Comparison of ENCODE assay signal across 8 mouse cellular contexts in genomic region chr3:89392871-89393311, GRCm38 (mm10). TPM values are rescaled to one million over a fixed set of nuclear protein-coding genes. Genes with fewer than 3 reads are reported as not detected.
DNase-seq lines count a peak whose midpoint lies in the region; ATAC-seq and TF ChIP-seq lines count a peak whose summit lies in the region.

No protein-coding gene starts in this region.

- H3K27me3 ChIP-seq in forebrain, embryonic 16.5 days (replicated peaks; ENCODE audit: control insufficient read depth, insufficient read depth, low read length) = peaks cover 13% of the 10 kb centered on the region
- no peaks in the 10 kb centered on the region for H3K27me3 ChIP-seq in lung, embryonic 16.5 days (ENCODE audit: control insufficient read depth, insufficient read depth, low read depth, low read length)
- H3K27me3 ChIP-seq in stomach, embryonic 15.5 days (replicated peaks) = no peaks in the 10 kb centered on the region

- ATAC-seq in forebrain, embryonic 16.5 days = no peak
- ATAC-seq in lung, embryonic 16.5 days (ENCODE audit: low read depth) = no peak
- no peak for ATAC-seq in stomach, embryonic 15.5 days (ENCODE audit: insufficient read depth, low FRiP score, low read depth)

- peak overlapping the region; percentile 92 for H3K27ac ChIP-seq in layer of hippocampus, adult 2 months
- peak overlapping the region; percentile 72 for H3K27ac ChIP-seq in bone marrow macrophage, adult 2 months (ENCODE audit: insufficient read depth, low read depth, low read length)
- H3K27ac ChIP-seq in forebrain, embryonic 16.5 days (ENCODE audit: low read length) = no peak overlapping the region
- peak overlapping the region; percentile 89 for H3K27ac ChIP-seq in lung, embryonic 16.5 days (ENCODE audit: low read length)
- peak overlapping the region; percentile 98 for H3K27ac ChIP-seq in stomach, embryonic 15.5 days

- H3K4me1 ChIP-seq in bone marrow macrophage, adult 2 months (ENCODE audit: control insufficient read depth, insufficient read depth, low read length) = peaks cover 27% of the 10 kb centered on the region
- peaks cover 61% of the 10 kb centered on the region for H3K4me1 ChIP-seq in forebrain, embryonic 16.5 days (replicated peaks; ENCODE audit: control insufficient read depth, insufficient read depth, low read length)
- H3K4me1 ChIP-seq in lung, embryonic 16.5 days (replicated peaks; ENCODE audit: control insufficient read depth, insufficient read depth, low read length) = peaks cover 34% of the 10 kb centered on the region
- peaks cover 45% of the 10 kb centered on the region for H3K4me1 ChIP-seq in stomach, embryonic 15.5 days

- H3K9me3 ChIP-seq in forebrain, embryonic 16.5 days (ENCODE audit: control insufficient read depth, low read length) = no peaks in the 10 kb centered on the region
- H3K9me3 ChIP-seq in lung, embryonic 16.5 days (ENCODE audit: control insufficient read depth, low read length) = no peaks in the 10 kb centered on the region
- no peaks in the 10 kb centered on the region for H3K9me3 ChIP-seq in stomach, embryonic 15.5 days

- TF ChIP-seq CTCF in layer of hippocampus, adult 2 months (conservative IDR thresholded peaks at IDR 0.05) = no peak
- TF ChIP-seq CTCF in bone marrow macrophage, adult 2 months (IDR thresholded peaks at IDR 0.05; ENCODE audit: low read depth, low read length) = no peak

- H3K4me3 ChIP-seq in layer of hippocampus, adult 2 months = peak overlapping the region; percentile 66
- peak overlapping the region; percentile 98 for H3K4me3 ChIP-seq in bone marrow macrophage, adult 2 months (ENCODE audit: insufficient read depth, low read length)
- H3K4me3 ChIP-seq in forebrain, embryonic 16.5 days (replicated peaks; ENCODE audit: low read length) = peak overlapping the region; percentile 40
- peak overlapping the region; percentile 73 for H3K4me3 ChIP-seq in lung, embryonic 16.5 days (ENCODE audit: low read length)
- H3K4me3 ChIP-seq in stomach, embryonic 15.5 days (replicated peaks) = peak overlapping the region; percentile 64

- peak overlapping the region; percentile 44; the same call in 1 of the 2 replicates for H3K9ac ChIP-seq in forebrain, embryonic 16.5 days (replicated peaks; ENCODE audit: low read depth, low read length)
- peak overlapping the region; percentile 76 for H3K9ac ChIP-seq in lung, embryonic 16.5 days (ENCODE audit: low read length)
- peak overlapping the region; percentile 48; the same call in 1 of the 2 replicates for H3K9ac ChIP-seq in stomach, embryonic 15.5 days

- under 1% methylated on average over 16 of the region's 24 CpGs for WGBS in forebrain, embryonic 16.5 days
- WGBS in lung, embryonic 16.5 days = under 1% methylated on average over 14 of the region's 24 CpGs
- WGBS in stomach, embryonic 15.5 days = 0% methylated on average over 23 of the region's 24 CpGs

- DNase-seq in layer of hippocampus, adult 2 months (ENCODE audit: low spot score in 2 of 2) = no peak
- DNase-seq in layer of hippocampus, adult 18-20 months (ENCODE audit: low spot score in 2 of 2) = no peak
- peak; percentile 61 for DNase-seq in kidney, adult 18-20 months
- no peak for DNase-seq in layer of hippocampus, adult 9-11 months

- TF ChIP-seq POLR2A in bone marrow macrophage, adult 2 months (IDR thresholded peaks at IDR 0.05; ENCODE audit: borderline replicate concordance, low read depth, low read length) = no peak

- no peaks in the 10 kb centered on the region for H3K36me3 ChIP-seq in forebrain, embryonic 16.5 days (ENCODE audit: control insufficient read depth, insufficient read depth)
- no peaks in the 10 kb centered on the region for H3K36me3 ChIP-seq in lung, embryonic 16.5 days (ENCODE audit: control insufficient read depth, insufficient read depth, low read length)
- no peaks in the 10 kb centered on the region for H3K36me3 ChIP-seq in stomach, embryonic 15.5 days

- H3K4me2 ChIP-seq in forebrain, embryonic 16.5 days (ENCODE audit: low read length) = peak overlapping the region; percentile 71
- H3K4me2 ChIP-seq in lung, embryonic 16.5 days (ENCODE audit: low read depth, low read length) = peak overlapping the region; percentile 98
- peak overlapping the region; percentile 95 for H3K4me2 ChIP-seq in stomach, embryonic 15.5 days

RNA-seq across cellular contexts. Expression of gene Zbtb7b, which starts 1.7 kb away (rescaled TPM):
- 10 to 100 TPM; 11.3 to 13.4 TPM for total RNA-seq in layer of hippocampus, adult 2 months (2021)
- total RNA-seq in layer of hippocampus, adult 18-20 months (2021) = 10 to 100 TPM; 12.1 to 16.8 TPM
- 66.0 and 75.2 TPM in 2 replicates for polyA plus RNA-seq in bone marrow macrophage, adult 2 months (2012; ENCODE audit: insufficient read depth, insufficient read length, missing spikeins)
- polyA plus RNA-seq in forebrain, embryonic 16.5 days (2015; fragmentation: Nextera tagmentation; extraction: Ambion mirVana) = 0.51 and 0.77 TPM in 2 replicates
- polyA plus RNA-seq in lung, embryonic 16.5 days (2015; fragmentation: Nextera tagmentation; extraction: Ambion mirVana) = 4.8 and 5.9 TPM in 2 replicates
- polyA plus RNA-seq in stomach, embryonic 15.5 days (2015; fragmentation: Nextera tagmentation; extraction: Ambion mirVana) = 7.8 and 7.9 TPM in 2 replicates

RNA-seq across cellular contexts. Expression of gene Lenep, which starts 9.7 kb away (rescaled TPM):
- 1 to 10 TPM; 5.8 to 7.1 TPM for total RNA-seq in layer of hippocampus, adult 2 months (2021)
- total RNA-seq in layer of hippocampus, adult 18-20 months (2021) = 1 to 10 TPM; 2.5 to 4.4 TPM
- polyA plus RNA-seq in bone marrow macrophage, adult 2 months (2012; ENCODE audit: insufficient read depth, insufficient read length, missing spikeins) = not detected in 2 replicates
- 0.77 TPM in 1 of 2 replicates, not detected in the other for polyA plus RNA-seq in forebrain, embryonic 16.5 days (2015; fragmentation: Nextera tagmentation; extraction: Ambion mirVana)
- 0.21 TPM in 1 of 2 replicates, not detected in the other for polyA plus RNA-seq in lung, embryonic 16.5 days (2015; fragmentation: Nextera tagmentation; extraction: Ambion mirVana)
- polyA plus RNA-seq in stomach, embryonic 15.5 days (2015; fragmentation: Nextera tagmentation; extraction: Ambion mirVana) = not detected in 2 replicates

RNA-seq across cellular contexts. Expression of gene Flad1, which starts 18.8 kb away (rescaled TPM):
- total RNA-seq in layer of hippocampus, adult 2 months (2021) = 10 to 100 TPM; 37.2 to 39.8 TPM
- 10 to 100 TPM; 39.8 to 39.9 TPM for total RNA-seq in layer of hippocampus, adult 18-20 months (2021)
- polyA plus RNA-seq in bone marrow macrophage, adult 2 months (2012; ENCODE audit: insufficient read depth, insufficient read length, missing spikeins) = 17.7 and 20.5 TPM in 2 replicates
- 43.6 and 46.7 TPM in 2 replicates for polyA plus RNA-seq in forebrain, embryonic 16.5 days (2015; fragmentation: Nextera tagmentation; extraction: Ambion mirVana)
- 24.0 and 26.9 TPM in 2 replicates for polyA plus RNA-seq in lung, embryonic 16.5 days (2015; fragmentation: Nextera tagmentation; extraction: Ambion mirVana)
- polyA plus RNA-seq in stomach, embryonic 15.5 days (2015; fragmentation: Nextera tagmentation; extraction: Ambion mirVana) = 23.6 and 29.4 TPM in 2 replicates

RNA-seq across cellular contexts. Expression of gene Cks1b, which starts 25.3 kb away (rescaled TPM):
- total RNA-seq in layer of hippocampus, adult 2 months (2021) = 1 to 10 TPM; 1.4 to 2.7 TPM
- total RNA-seq in layer of hippocampus, adult 18-20 months (2021) = 1 to 10 TPM; 2.3 to 2.4 TPM
- 46.6 and 55.2 TPM in 2 replicates for polyA plus RNA-seq in bone marrow macrophage, adult 2 months (2012; ENCODE audit: insufficient read depth, insufficient read length, missing spikeins)
- polyA plus RNA-seq in forebrain, embryonic 16.5 days (2015; fragmentation: Nextera tagmentation; extraction: Ambion mirVana) = 139 and 156 TPM in 2 replicates
- polyA plus RNA-seq in lung, embryonic 16.5 days (2015; fragmentation: Nextera tagmentation; extraction: Ambion mirVana) = 490 and 518 TPM in 2 replicates
- 409 and 450 TPM in 2 replicates for polyA plus RNA-seq in stomach, embryonic 15.5 days (2015; fragmentation: Nextera tagmentation; extraction: Ambion mirVana)

RNA-seq across cellular contexts. Expression of gene Shc1, which starts 25.4 kb away (rescaled TPM):
- total RNA-seq in layer of hippocampus, adult 2 months (2021) = 10 to 100 TPM; 12.2 to 14.3 TPM
- 10 to 100 TPM; 11.5 to 12.8 TPM for total RNA-seq in layer of hippocampus, adult 18-20 months (2021)
- polyA plus RNA-seq in bone marrow macrophage, adult 2 months (2012; ENCODE audit: insufficient read depth, insufficient read length, missing spikeins) = 56.0 and 56.8 TPM in 2 replicates
- 14.4 and 17.2 TPM in 2 replicates for polyA plus RNA-seq in forebrain, embryonic 16.5 days (2015; fragmentation: Nextera tagmentation; extraction: Ambion mirVana)
- 110 and 114 TPM in 2 replicates for polyA plus RNA-seq in lung, embryonic 16.5 days (2015; fragmentation: Nextera tagmentation; extraction: Ambion mirVana)
- 84.6 and 103 TPM in 2 replicates for polyA plus RNA-seq in stomach, embryonic 15.5 days (2015; fragmentation: Nextera tagmentation; extraction: Ambion mirVana)

Comparison
In these comparisons a context has a peak if more than half of its experiments do, and no peak if none do; other contexts are left out.
1. H3K4me3 ChIP-seq: peak in every context shown above with its lines; median percentile 98 in bone marrow macrophage, adult 2 months; 73 in lung, embryonic 16.5 days; 66 in layer of hippocampus, adult 2 months; 64 in stomach, embryonic 15.5 days; 40 in forebrain, embryonic 16.5 days.